Mouse (Mus musculus): ENCODE data around the gene Mafk. TPM values are rescaled to one million over a fixed set of nuclear protein-coding genes. Genes with fewer than 3 reads are reported as not detected.

The Mafk gene
- polyA plus RNA-seq, 1 experiment from 2014 or later: 19.4 TPM

DNA sequence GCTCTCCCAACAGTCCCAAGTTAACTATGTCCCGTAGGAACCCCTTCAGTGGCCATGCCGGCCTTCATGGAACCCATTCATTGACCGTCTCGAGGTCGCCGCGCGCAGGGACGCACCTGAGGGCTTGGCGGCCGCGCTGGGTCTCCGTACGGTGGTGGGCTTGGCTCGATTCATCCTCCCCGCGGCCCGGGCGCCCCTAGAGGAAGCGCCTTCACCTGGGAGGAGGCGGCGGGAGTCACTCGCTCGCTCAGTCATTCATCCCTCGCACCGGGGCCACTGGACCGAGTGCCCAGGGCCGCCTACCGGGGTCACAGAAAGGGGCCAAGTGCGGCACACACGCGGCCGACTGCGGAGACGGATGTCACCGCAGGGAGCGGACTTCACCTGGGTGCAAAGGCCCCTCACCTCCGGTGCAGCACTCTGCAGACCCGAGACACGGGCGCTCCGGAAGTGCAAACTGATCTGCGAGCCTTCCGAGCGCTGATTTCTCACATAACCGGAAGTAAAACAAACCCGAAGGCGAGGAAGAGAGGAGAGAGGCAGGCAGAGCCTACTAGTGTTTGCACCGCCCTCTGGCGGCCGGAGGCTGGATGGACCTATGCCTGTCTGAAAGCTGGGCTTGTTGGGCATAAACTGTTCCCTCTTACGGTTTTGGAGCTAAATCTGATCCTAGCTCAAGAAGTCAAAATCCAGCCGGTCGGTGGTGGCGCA, 15.9 kb upstream of the Mafk start, which contains the start of gene Ints1:
TSS of gene Ints1 (minus strand) at position 459 of the 711 bp plus-strand sequence.
- peaks cover 14% of the 10 kb centered on the region for H3K36me3 ChIP-seq (ENCODE audit: control insufficient read depth, insufficient read depth, low read length)
- H3K4me2 ChIP-seq (replicated peaks; ENCODE audit: low read depth): peak within 1 kb of the TSS; percentile 83
- H3K4me1 ChIP-seq (replicated peaks; ENCODE audit: control insufficient read depth, insufficient read depth): no peaks in the 10 kb centered on the region
- peak within 1 kb of the TSS; percentile 90 for H3K4me3 ChIP-seq (ENCODE audit: low read depth, low read length)
- no peaks in the 10 kb centered on the region for H3K27me3 ChIP-seq (ENCODE audit: control insufficient read depth, insufficient read depth, low read length)
- under 1% methylated on average over 55 of the region's 55 CpGs for WGBS
- ATAC-seq (ENCODE audit: low FRiP score, low TSS enrichment) (peak; percentile 90), DNase-seq (ENCODE audit: low spot score) (peak; percentile 95)
- 0 out of 2 replicates have a peak within 1 kb of the TSS, but pooled peaks have one; percentile 24 for H3K27ac ChIP-seq (replicated peaks)
- H3K9ac ChIP-seq (ENCODE audit: low read length): peak within 1 kb of the TSS; percentile 89
- TF ChIP-seq CTCF (IDR thresholded peaks at IDR 0.05; ENCODE audit: low read depth) (peak; percentile 98), EP300 (optimal IDR thresholded peaks at IDR 0.05) (peak; percentile 49)
- no peaks in the 10 kb centered on the region for H3K9me3 ChIP-seq (ENCODE audit: control insufficient read depth, low read length)

DNA sequence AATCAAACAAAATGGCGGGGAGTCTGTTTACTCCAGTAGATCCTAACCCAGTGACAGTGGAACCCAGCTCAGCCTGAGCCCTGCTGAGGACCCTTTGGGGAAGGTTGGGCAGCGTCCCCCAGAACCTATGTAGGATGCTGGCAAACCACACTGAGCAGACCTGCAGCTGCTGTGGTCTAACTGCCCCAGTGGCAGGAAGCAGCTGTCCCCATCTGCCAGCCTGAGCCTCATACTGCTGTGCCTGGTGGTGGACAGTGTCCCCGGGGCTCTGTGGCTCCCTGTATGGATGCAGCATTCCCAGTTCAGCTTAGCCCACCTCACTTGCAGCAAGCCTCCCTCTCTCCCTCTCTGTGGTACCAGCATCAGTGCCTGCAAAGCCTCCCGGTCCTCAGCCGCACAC, 14.3 kb upstream of the Mafk start:
- H3K4me3 ChIP-seq (ENCODE audit: low read depth, low read length): no peak overlapping the region
- no peak for TF ChIP-seq EP300 (optimal IDR thresholded peaks at IDR 0.05)
- no peak for TF ChIP-seq CTCF (IDR thresholded peaks at IDR 0.05; ENCODE audit: low read depth)
- no peaks in the 10 kb centered on the region for H3K27me3 ChIP-seq (ENCODE audit: control insufficient read depth, insufficient read depth, low read length)
- no peak overlapping the region for H3K27ac ChIP-seq (replicated peaks)
- DNase-seq (ENCODE audit: low spot score) (no peak), ATAC-seq (ENCODE audit: low FRiP score, low TSS enrichment) (no peak)
- 79% methylated on average over 5 of the region's 5 CpGs for WGBS
- H3K9me3 ChIP-seq (ENCODE audit: control insufficient read depth, low read length): no peaks in the 10 kb centered on the region
- no peaks in the 10 kb centered on the region for H3K4me1 ChIP-seq (replicated peaks; ENCODE audit: control insufficient read depth, insufficient read depth)
- no peak overlapping the region for H3K4me2 ChIP-seq (replicated peaks; ENCODE audit: low read depth)
- no peak overlapping the region for H3K9ac ChIP-seq (ENCODE audit: low read length)
- H3K36me3 ChIP-seq (ENCODE audit: control insufficient read depth, insufficient read depth, low read length): peaks cover 6% of the 10 kb centered on the region

GRCm38 (mm10) chr5:139781406-139781805, 9.9 kb upstream of the Mafk start:
- no peak for DNase-seq (ENCODE audit: low spot score)
- Histone ChIP-seq H3K4me3 (ENCODE audit: low read depth, low read length) (no peak overlapping the region), H3K9me3 (ENCODE audit: control insufficient read depth, low read length) (no peaks in the 10 kb centered on the region), H3K4me1 (replicated peaks; ENCODE audit: control insufficient read depth, insufficient read depth) (no peaks in the 10 kb centered on the region), H3K36me3 (ENCODE audit: control insufficient read depth, insufficient read depth, low read length) (no peaks in the 10 kb centered on the region), H3K4me2 (replicated peaks; ENCODE audit: low read depth) (no peak overlapping the region), H3K27me3 (ENCODE audit: control insufficient read depth, insufficient read depth, low read length) (no peaks in the 10 kb centered on the region), H3K27ac (replicated peaks) (no peak overlapping the region), H3K9ac (ENCODE audit: low read length) (no peak overlapping the region)
- 81% methylated on average over 8 of the region's 8 CpGs for WGBS
- TF ChIP-seq EP300 (optimal IDR thresholded peaks at IDR 0.05): no peak
- TF ChIP-seq CTCF (IDR thresholded peaks at IDR 0.05; ENCODE audit: low read depth): no peak
- no peak for ATAC-seq (ENCODE audit: low FRiP score, low TSS enrichment)

- no peak overlapping the region for H3K4me3 ChIP-seq (ENCODE audit: low read depth, low read length)
- no peak overlapping the region for H3K27ac ChIP-seq (replicated peaks)
- H3K9me3 ChIP-seq (ENCODE audit: control insufficient read depth, low read length): no peaks in the 10 kb centered on the region
- TF ChIP-seq EP300 (optimal IDR thresholded peaks at IDR 0.05): no peak
- TF ChIP-seq CTCF (IDR thresholded peaks at IDR 0.05; ENCODE audit: low read depth): peak; percentile 39
- H3K27me3 ChIP-seq (ENCODE audit: control insufficient read depth, insufficient read depth, low read length): no peaks in the 10 kb centered on the region
- peaks cover 12% of the 10 kb centered on the region; the same call in 1 of the 2 replicates for H3K4me1 ChIP-seq (replicated peaks; ENCODE audit: control insufficient read depth, insufficient read depth)
- 58% methylated on average over 4 of the region's 4 CpGs for WGBS
- no peak overlapping the region for H3K4me2 ChIP-seq (replicated peaks; ENCODE audit: low read depth)
- no peak for DNase-seq (ENCODE audit: low spot score)
- no peak overlapping the region for H3K9ac ChIP-seq (ENCODE audit: low read length)
- no peak for ATAC-seq (ENCODE audit: low FRiP score, low TSS enrichment)
- no peaks in the 10 kb centered on the region for H3K36me3 ChIP-seq (ENCODE audit: control insufficient read depth, insufficient read depth, low read length)
These were observed 1.8 kb upstream of the Mafk start for GRCm38 (mm10) chr5:139789466-139789865.

DNA sequence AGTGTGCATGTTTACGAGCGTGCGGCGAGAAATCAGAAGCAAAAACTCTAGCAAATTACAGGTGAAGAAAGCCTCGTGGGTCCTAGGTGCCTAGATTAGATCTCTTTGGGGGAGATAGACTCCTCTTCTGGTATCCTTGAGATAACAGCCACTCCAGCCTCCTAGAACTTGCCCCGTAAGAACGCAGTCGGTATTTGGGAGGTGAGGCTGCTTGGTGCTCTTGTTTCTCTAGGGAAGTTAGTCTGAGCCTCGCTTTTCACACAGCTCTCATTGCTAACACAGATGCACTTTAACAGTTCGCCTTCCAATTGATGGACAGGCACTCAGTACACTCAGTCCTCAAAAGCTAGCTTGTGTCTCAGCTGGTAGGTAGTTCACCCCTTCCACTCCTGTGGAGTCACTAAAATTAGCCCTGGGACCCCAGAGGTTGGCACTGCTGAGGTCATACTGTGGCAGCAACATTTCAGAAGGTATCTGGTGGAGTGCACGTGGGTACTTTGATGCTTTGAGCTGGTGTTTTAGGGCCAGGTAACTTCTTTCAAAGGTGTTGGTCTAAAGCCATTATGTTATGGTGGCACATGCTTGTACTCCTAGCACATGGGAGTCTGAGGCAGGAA, 954 bp downstream of the Mafk start:
- ATAC-seq (ENCODE audit: low FRiP score, low TSS enrichment): no peak
- Histone ChIP-seq H3K9ac (ENCODE audit: low read length) (peak overlapping the region; percentile 95), H3K4me3 (ENCODE audit: low read depth, low read length) (peak overlapping the region; percentile 84), H3K4me2 (replicated peaks; ENCODE audit: low read depth) (peak overlapping the region; percentile 99), H3K27me3 (ENCODE audit: control insufficient read depth, insufficient read depth, low read length) (no peaks in the 10 kb centered on the region), H3K9me3 (ENCODE audit: control insufficient read depth, low read length) (no peaks in the 10 kb centered on the region), H3K27ac (replicated peaks) (peak overlapping the region; percentile 98), H3K36me3 (ENCODE audit: control insufficient read depth, insufficient read depth, low read length) (no peaks in the 10 kb centered on the region), H3K4me1 (replicated peaks; ENCODE audit: control insufficient read depth, insufficient read depth) (peaks cover 22% of the 10 kb centered on the region)
- DNase-seq (ENCODE audit: low spot score): no peak
- no peak for TF ChIP-seq CTCF (IDR thresholded peaks at IDR 0.05; ENCODE audit: low read depth)
- no peak for TF ChIP-seq EP300 (optimal IDR thresholded peaks at IDR 0.05)
- WGBS: 13% methylated on average over 11 of the region's 11 CpGs

GRCm38 (mm10) chr5:139792966-139793337, 1.6 kb downstream of the Mafk start:
- WGBS: 9% methylated on average over 3 of the region's 3 CpGs
- TF ChIP-seq EP300 (optimal IDR thresholded peaks at IDR 0.05) (no peak), CTCF (IDR thresholded peaks at IDR 0.05; ENCODE audit: low read depth) (no peak)
- peak overlapping the region; percentile 95 for H3K9ac ChIP-seq (ENCODE audit: low read length)
- H3K27me3 ChIP-seq (ENCODE audit: control insufficient read depth, insufficient read depth, low read length): no peaks in the 10 kb centered on the region
- peak overlapping the region; percentile 99 for H3K4me2 ChIP-seq (replicated peaks; ENCODE audit: low read depth)
- DNase-seq (ENCODE audit: low spot score): no peak
- H3K9me3 ChIP-seq (ENCODE audit: control insufficient read depth, low read length): no peaks in the 10 kb centered on the region
- no peaks in the 10 kb centered on the region for H3K36me3 ChIP-seq (ENCODE audit: control insufficient read depth, insufficient read depth, low read length)
- H3K27ac ChIP-seq (replicated peaks): peak overlapping the region; percentile 98
- peak overlapping the region; percentile 84 for H3K4me3 ChIP-seq (ENCODE audit: low read depth, low read length)
- peaks cover 27% of the 10 kb centered on the region for H3K4me1 ChIP-seq (replicated peaks; ENCODE audit: control insufficient read depth, insufficient read depth)
- no peak for ATAC-seq (ENCODE audit: low FRiP score, low TSS enrichment)

Measured in stomach, postnatal 0 days (tissue).